Mouse (Mus musculus): Measurements from ENCODE around the gene Olfr623.

Olfr623 gene

DNA sequence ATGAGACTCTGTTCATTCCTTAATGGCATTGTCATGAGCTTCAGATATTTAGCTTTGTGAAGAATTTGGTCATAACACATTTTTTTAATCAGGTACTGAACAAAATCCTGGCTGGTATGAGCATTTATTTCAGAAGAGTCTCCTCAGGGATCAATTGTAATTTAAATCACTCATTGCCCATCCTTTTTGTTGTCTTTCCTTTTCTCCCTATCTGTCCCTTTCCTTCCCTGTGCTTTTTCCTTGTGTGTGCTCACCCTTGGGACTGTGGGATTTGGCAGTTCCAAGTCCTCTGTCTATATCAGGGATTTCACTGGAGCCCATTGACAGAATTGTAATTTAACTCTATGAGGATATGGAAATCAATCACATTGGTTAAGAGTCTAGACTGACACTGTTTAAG is at the start of gene Olfr623:
TSS of gene Olfr623 (minus strand) at position 101 of the 400 bp plus-strand sequence.
- no peak for DNase-seq (ENCODE audit: low spot score)

- DNase-seq (ENCODE audit: low spot score), result no peak
Observed at GRCm38 (mm10) chr7:103712024-103712423, 48.5 kb upstream of the Olfr623 start.

DNA sequence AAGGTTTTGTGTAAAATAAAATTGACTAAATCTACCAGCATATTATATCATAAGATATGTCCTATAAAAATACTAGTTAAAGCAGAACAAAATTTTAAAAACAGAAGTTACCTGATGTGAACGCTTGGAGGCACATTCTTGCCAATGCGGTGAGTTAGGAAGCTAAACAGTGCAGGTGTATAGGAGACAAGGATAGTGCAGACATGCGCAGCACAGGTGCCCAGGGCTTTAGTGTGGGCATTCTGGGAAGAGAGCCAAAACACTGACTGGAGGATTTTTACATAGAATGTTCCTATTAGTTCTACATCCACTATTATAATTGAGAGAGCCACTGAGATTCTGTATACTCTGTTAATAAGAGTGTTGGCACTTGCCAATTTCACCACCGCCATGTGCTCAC is 36.0 kb upstream of the Olfr623 start:
- no peak for DNase-seq (ENCODE audit: low spot score)

GRCm38 (mm10) chr7:103682420-103682819 is 18.9 kb upstream of the Olfr623 start, which contains the start of gene Olfr625-ps1:
TSS of gene Olfr625-ps1 (plus strand) at chr7:103682720.
- no peak for DNase-seq (ENCODE audit: low spot score)

GRCm38 (mm10) chr7:103671091-103671490 is 7.6 kb upstream of the Olfr623 start, which contains the start of gene Olfr624:
TSS of gene Olfr624 (minus strand) at chr7:103671191.
- no peak for DNase-seq (ENCODE audit: low spot score)

DNA sequence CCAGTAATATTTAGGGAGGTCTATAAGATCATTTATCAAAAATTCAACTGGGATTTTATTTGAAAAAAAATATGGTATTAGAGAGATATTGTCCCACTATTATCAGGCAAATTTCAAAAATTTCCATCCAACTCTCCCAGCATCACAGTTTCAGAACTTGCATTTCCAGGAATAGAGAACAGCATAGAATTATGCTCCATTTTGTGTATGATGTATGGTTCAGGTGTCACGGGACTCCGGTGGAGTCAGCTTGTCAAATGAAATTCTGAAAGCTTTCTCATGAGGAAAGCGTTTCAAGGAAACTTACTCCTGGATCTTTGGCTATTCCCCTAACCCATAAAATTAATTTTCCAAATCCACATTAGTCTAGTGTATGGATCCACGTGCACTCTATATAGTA is 19.4 kb downstream of the Olfr623 start:
- no peak for DNase-seq (ENCODE audit: low spot score)

- DNase-seq (ENCODE audit: low spot score), result no peak
Observed at GRCm38 (mm10) chr7:103642602-103643001, 20.9 kb downstream of the Olfr623 start, which contains the start of gene Olfr622. TSS of gene Olfr622 (minus strand) at chr7:103642702.

GRCm38 (mm10) chr7:103636795-103637194 is 26.7 kb downstream of the Olfr623 start:
- no peak for DNase-seq (ENCODE audit: low spot score)

- no peak for DNase-seq (ENCODE audit: low spot score)
Observed at GRCm38 (mm10) chr7:103612434-103612833, 51.1 kb downstream of the Olfr623 start, which contains the start of gene Olfr620. TSS of gene Olfr620 (minus strand) at chr7:103612534.
